Mouse (Mus musculus) neural tube, embryonic 11.5 days (tissue): ENCODE results near the gene Tcam1. TPM values are rescaled to one million over a fixed set of nuclear protein-coding genes. Genes with fewer than 3 reads are reported as not detected.

ENCODE experiments used
- ATAC-seq: fragments of 200-750 bp; cut with Nextera tagmentation; 2 replicates; pipeline ENCODE4 v1.8.0; 2017; ENCODE audit warnings: moderate number of reproducible peaks, mild to moderate bottlenecking, moderate TSS enrichment, moderate library complexity; ENCODE audit not compliant: insufficient read depth, low FRiP score, low TSS enrichment
- DNase-seq: peaks from one replicate; pipeline ENCODE4 v3.0.0-alpha.2; 2015; ENCODE audit warnings: low spot score
- H3K27ac ChIP-seq: fragments of 300-500 bp; sonication (generic); 2 replicates; pipeline ENCODE4 v1.5.1; 2014; ENCODE audit warnings: low read depth, mild to moderate bottlenecking, low read length
- H3K27me3 ChIP-seq: fragments of 300-500 bp; sonication (generic); 2 replicates; pipeline ENCODE4 v1.6.1; 2014; ENCODE audit warnings: mild to moderate bottlenecking, low read length, mixed read lengths; ENCODE audit not compliant: control insufficient read depth, insufficient read depth
- H3K36me3 ChIP-seq: fragments of 300-500 bp; sonication (generic); 2 replicates; pipeline ENCODE4 v1.6.1; 2014; ENCODE audit warnings: mild to moderate bottlenecking, low read length, moderate library complexity, mixed read lengths; ENCODE audit not compliant: control insufficient read depth, insufficient read depth
- H3K4me1 ChIP-seq: fragments of 300-500 bp; sonication (generic); 2 replicates; pipeline ENCODE4 v1.6.1; 2014; ENCODE audit warnings: low read length, mixed read lengths; ENCODE audit not compliant: control insufficient read depth, insufficient read depth
- H3K4me2 ChIP-seq: fragments of 300-500 bp; sonication (generic); 2 replicates; pipeline ENCODE4 v1.6.1; 2014; ENCODE audit warnings: low read depth, mild to moderate bottlenecking, moderate library complexity
- H3K4me3 ChIP-seq: fragments of 300-500 bp; sonication (generic); 2 replicates; pipeline ENCODE4 v1.5.1; 2014; ENCODE audit warnings: low read depth, low read length
- H3K9ac ChIP-seq: fragments of 300-500 bp; sonication (generic); 2 replicates; pipeline ENCODE4 v1.6.1; 2014; ENCODE audit warnings: mild to moderate bottlenecking, low read length
- H3K9me3 ChIP-seq: fragments of 300-500 bp; sonication (generic); 2 replicates; pipeline ENCODE4 v1.6.1; 2016; ENCODE audit warnings: low read length; ENCODE audit not compliant: control insufficient read depth
- WGBS: fragments of 180-500 bp; shearing (Covaris S2); extraction: QIAGEN DNeasy Blood & Tissue Kit; methylation state at CpG from one replicate; pipeline ENCODE4 v1.1.7; 2014; 5-methylcytosine and 5-hydroxymethylcytosine counted together
- polyA plus RNA-seq: library from polyadenylated mRNA; unstranded; fragments of >200 nt; fragmentation: Nextera tagmentation; extraction: Ambion mirVana; gene quantifications from 2 replicates; pipeline ENCODE4 v1.2.1, GENCODE M21; 2014

Tcam1 gene
- polyA plus RNA-seq, 1 experiment from 2014 or later, result 0.21 TPM

GRCm38 (mm10) chr11:106269060-106269431 lies 7.4 kb upstream of the Tcam1 start:
- ATAC-seq (no peak), DNase-seq (peak; percentile 66)
- peak overlapping the region; percentile 87 for H3K27ac ChIP-seq
- H3K36me3 ChIP-seq, result peaks cover 24% of the 10 kb centered on the region
- peaks cover 35% of the 10 kb centered on the region for H3K4me1 ChIP-seq
- 33% methylated on average over 3 of the region's 3 CpGs for WGBS
- H3K27me3 ChIP-seq, result no peaks in the 10 kb centered on the region
- no peak overlapping the region for H3K4me3 ChIP-seq
- peak overlapping the region; percentile 30; the same call in 1 of the 2 replicates for H3K4me2 ChIP-seq
- H3K9ac ChIP-seq, result no peak overlapping the region
- no peaks in the 10 kb centered on the region for H3K9me3 ChIP-seq

GRCm38 (mm10) chr11:106271131-106271793 lies 5.2 kb upstream of the Tcam1 start:
- no peak for DNase-seq
- H3K27ac ChIP-seq, result peak overlapping the region; percentile 87; the same call in 1 of the 2 replicates
- peak overlapping the region; percentile 97 for H3K4me3 ChIP-seq
- peak overlapping the region; percentile 97 for H3K9ac ChIP-seq
- H3K27me3 ChIP-seq, result no peaks in the 10 kb centered on the region
- no peak for ATAC-seq
- H3K4me1 ChIP-seq, result peaks cover 39% of the 10 kb centered on the region
- 43% methylated on average over 5 of the region's 5 CpGs for WGBS
- H3K9me3 ChIP-seq, result no peaks in the 10 kb centered on the region
- peaks cover 9% of the 10 kb centered on the region; the same call in 1 of the 2 replicates for H3K36me3 ChIP-seq
- H3K4me2 ChIP-seq, result peak overlapping the region; percentile 79

- peak overlapping the region; percentile 97 for H3K4me3 ChIP-seq
- peak overlapping the region; percentile 87 for H3K27ac ChIP-seq
- H3K4me2 ChIP-seq, result peak overlapping the region; percentile 79
- no peaks in the 10 kb centered on the region for H3K9me3 ChIP-seq
- peak overlapping the region; percentile 97 for H3K9ac ChIP-seq
- 2% methylated on average over 41 of the region's 41 CpGs for WGBS
- DNase-seq, result peak; percentile 51
- no peaks in the 10 kb centered on the region for H3K27me3 ChIP-seq
- peaks cover 39% of the 10 kb centered on the region for H3K4me1 ChIP-seq
- peak; percentile 53 for ATAC-seq
- peaks cover 4% of the 10 kb centered on the region; the same call in 1 of the 2 replicates for H3K36me3 ChIP-seq
Observed at GRCm38 (mm10) chr11:106271794-106272643, 4.5 kb upstream of the Tcam1 start.

GRCm38 (mm10) chr11:106272644-106273310 lies 3.7 kb upstream of the Tcam1 start, which contains the start of gene Smarcd2:
Gene Smarcd2, minus strand, starts transcription at chr11:106272972.
- WGBS, result under 1% methylated on average over 56 of the region's 72 CpGs
- H3K4me1 ChIP-seq, result peaks cover 33% of the 10 kb centered on the region
- DNase-seq, result peak; percentile 100

GRCm38 (mm10) chr11:106273311-106273684 lies 3.2 kb upstream of the Tcam1 start:
- Histone ChIP-seq H3K27ac (0 out of 2 replicates have a peak overlapping the region, but pooled peaks have one; percentile 37), H3K9ac (peak overlapping the region; percentile 49), H3K4me1 (peaks cover 28% of the 10 kb centered on the region), H3K4me2 (peak overlapping the region; percentile 56), H3K9me3 (no peaks in the 10 kb centered on the region), H3K27me3 (no peaks in the 10 kb centered on the region), H3K4me3 (peak overlapping the region; percentile 97), H3K36me3 (no peaks in the 10 kb centered on the region)
- 23% methylated on average over 16 of the region's 16 CpGs for WGBS
- DNase-seq, result no peak
- no peak for ATAC-seq

More at GRCm38 (mm10) chr11:106272644-106273310, 3.7 kb upstream of the Tcam1 start, which contains the start of gene Smarcd2:
- peak; percentile 91 for ATAC-seq
- Histone ChIP-seq H3K27me3 (no peaks in the 10 kb centered on the region), H3K36me3 (no peaks in the 10 kb centered on the region), H3K4me2 (peak within 1 kb of the TSS; percentile 79), H3K9me3 (no peaks in the 10 kb centered on the region), H3K9ac (peak within 1 kb of the TSS; percentile 97), H3K27ac (peak within 1 kb of the TSS; percentile 87), H3K4me3 (peak within 1 kb of the TSS; percentile 97)

GRCm38 (mm10) chr11:106273811-106274210 lies 2.7 kb upstream of the Tcam1 start:
- Histone ChIP-seq H3K4me2 (no peak overlapping the region), H3K36me3 (no peaks in the 10 kb centered on the region), H3K4me1 (peaks cover 23% of the 10 kb centered on the region), H3K9me3 (no peaks in the 10 kb centered on the region), H3K9ac (no peak overlapping the region), H3K27me3 (no peaks in the 10 kb centered on the region), H3K27ac (no peak overlapping the region), H3K4me3 (no peak overlapping the region)
- ATAC-seq, result no peak
- DNase-seq, result no peak
- 92% methylated on average over 6 of the region's 6 CpGs for WGBS

- H3K9ac ChIP-seq, result no peak overlapping the region
- H3K27ac ChIP-seq, result no peak overlapping the region
- no peak for ATAC-seq
Observed at GRCm38 (mm10) chr11:106274374-106274773, 2.1 kb upstream of the Tcam1 start.

GRCm38 (mm10) chr11:106274971-106275411 lies 1.5 kb upstream of the Tcam1 start:
- WGBS, result 87% methylated on average over 7 of the region's 7 CpGs
- Histone ChIP-seq H3K9ac (no peak overlapping the region), H3K36me3 (no peaks in the 10 kb centered on the region), H3K9me3 (no peaks in the 10 kb centered on the region), H3K27me3 (no peaks in the 10 kb centered on the region), H3K4me3 (no peak overlapping the region), H3K27ac (no peak overlapping the region), H3K4me2 (no peak overlapping the region), H3K4me1 (peaks cover 17% of the 10 kb centered on the region)
- ATAC-seq, result no peak
- no peak for DNase-seq

More at GRCm38 (mm10) chr11:106274374-106274773, 2.1 kb upstream of the Tcam1 start:
- H3K4me3 ChIP-seq, result no peak overlapping the region
- H3K4me1 ChIP-seq, result peaks cover 17% of the 10 kb centered on the region
- no peaks in the 10 kb centered on the region for H3K36me3 ChIP-seq
- DNase-seq, result no peak
- H3K27me3 ChIP-seq, result no peaks in the 10 kb centered on the region
- WGBS, result 100% methylated on average over 1 of the region's 1 CpGs
- no peak overlapping the region for H3K4me2 ChIP-seq
- H3K9me3 ChIP-seq, result no peaks in the 10 kb centered on the region
